Mouse (Mus musculus) stomach, postnatal 0 days (tissue): ENCODE data around the gene Nmt1. TPM values are rescaled to one million over a fixed set of nuclear protein-coding genes. Genes with fewer than 3 reads are reported as not detected.

Experiments
- ATAC-seq: fragments of 200-750 bp; cut with Nextera tagmentation; 2 replicates; pipeline ENCODE4 v1.8.0; 2017; ENCODE audit not compliant: low FRiP score, low TSS enrichment
- DNase-seq: peaks from one replicate; pipeline ENCODE4 v3.0.0-alpha.2; 2016; ENCODE audit warnings: low spot score
- H3K27ac ChIP-seq: fragments of 300-500 bp; sonication (generic); replicated peaks from 2 replicates; pipeline ENCODE4 v1.5.1; 2014; ENCODE audit warnings: mild to moderate bottlenecking, control low read depth
- H3K27me3 ChIP-seq: fragments of 300-500 bp; sonication (generic); 2 replicates; pipeline ENCODE4 v1.6.1; 2014; ENCODE audit warnings: low read length; ENCODE audit not compliant: control insufficient read depth, insufficient read depth
- H3K36me3 ChIP-seq: fragments of 300-500 bp; sonication (generic); 2 replicates; pipeline ENCODE4 v1.6.1; 2014; ENCODE audit warnings: low read length, mixed read lengths; ENCODE audit not compliant: control insufficient read depth, insufficient read depth
- H3K4me1 ChIP-seq: fragments of 300-500 bp; sonication (generic); replicated peaks from 2 replicates; pipeline ENCODE4 v1.6.1; 2014; ENCODE audit warnings: antibody characterized with exemption; ENCODE audit not compliant: control insufficient read depth, insufficient read depth
- H3K4me2 ChIP-seq: fragments of 300-500 bp; sonication (generic); replicated peaks from 2 replicates; pipeline ENCODE4 v1.6.1; 2014; ENCODE audit warnings: low read depth, mild to moderate bottlenecking, control low read depth, moderate library complexity
- H3K4me3 ChIP-seq: fragments of 300-500 bp; sonication (generic); 2 replicates; pipeline ENCODE4 v1.5.1; 2014; ENCODE audit warnings: low read depth, low read length, control low read depth
- H3K9ac ChIP-seq: fragments of 300-500 bp; sonication (generic); 2 replicates; pipeline ENCODE4 v1.6.1; 2014; ENCODE audit warnings: mild to moderate bottlenecking, low read length, control low read depth, mixed read lengths
- H3K9me3 ChIP-seq: fragments of 300-500 bp; sonication (generic); 2 replicates; pipeline ENCODE4 v1.6.1; 2016; ENCODE audit warnings: low read length; ENCODE audit not compliant: control insufficient read depth
- CTCF ChIP-seq: IDR thresholded peaks from 2 replicates; pipeline ENCODE4 v1.5.1; 2016; ENCODE audit warnings: antibody characterized with exemption, low read depth, mild to moderate bottlenecking, moderate library complexity
- EP300 ChIP-seq: optimal IDR thresholded peaks from 2 replicates; pipeline ENCODE3; 2016; ENCODE audit warnings: antibody characterized with exemption
- WGBS: fragments of 180-500 bp; shearing (Covaris S2); extraction: QIAGEN DNeasy Blood & Tissue Kit; methylation state at CpG from one replicate; pipeline ENCODE4 v1.1.7; 2014; 5-methylcytosine and 5-hydroxymethylcytosine counted together
- polyA plus RNA-seq: library from polyadenylated mRNA; unstranded; fragments of >200 nt; fragmentation: Nextera tagmentation; extraction: Ambion mirVana; gene quantifications from 2 replicates; pipeline ENCODE4 v1.2.1, GENCODE M21; 2015

The Nmt1 gene
- 45.9 and 52.3 TPM in 2 replicates for polyA plus RNA-seq

DNA sequence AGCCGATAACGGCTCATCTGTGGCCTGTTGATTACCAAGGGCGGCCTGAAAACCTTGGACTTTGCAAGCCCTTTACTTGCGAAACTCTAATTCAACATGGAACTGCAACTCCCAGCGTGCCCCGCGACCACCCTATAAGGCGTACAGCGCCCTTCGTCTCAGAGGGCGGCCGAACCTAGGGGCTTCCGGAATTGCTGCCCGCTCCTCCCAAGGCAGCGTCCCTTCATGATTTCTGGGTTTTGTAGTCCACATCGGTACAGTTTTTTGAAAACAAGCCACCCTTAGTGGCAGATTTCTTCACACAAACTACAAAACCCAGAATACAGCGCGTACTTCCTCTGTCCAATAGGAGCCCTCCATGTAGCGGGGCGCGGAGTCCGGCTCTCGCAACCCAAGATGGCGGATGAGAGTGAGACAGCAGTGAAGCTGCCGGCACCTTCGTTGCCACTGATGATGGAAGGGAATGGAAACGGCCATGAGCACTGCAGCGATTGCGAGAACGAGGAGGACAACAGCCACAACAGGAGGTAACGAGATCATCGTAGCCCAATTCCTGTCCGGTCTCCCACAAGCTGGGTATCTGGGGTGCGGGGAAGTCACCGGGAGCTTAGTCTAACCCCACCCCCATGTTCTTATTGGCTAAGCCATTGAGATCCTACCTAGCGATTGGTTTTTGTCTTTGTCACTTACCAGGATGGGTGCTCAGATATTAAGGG is at the start of gene Nmt1, which contains the start of gene Dcakd:
Gene Nmt1 (plus strand): TSS at position 15 of the 716 bp plus-strand sequence.
Gene Dcakd (minus strand): TSS at position 158 of the 716 bp plus-strand sequence.
- DNase-seq (peak; percentile 94), ATAC-seq (peak; percentile 99)
- Histone ChIP-seq H3K27me3 (no peaks in the 10 kb centered on the region), H3K27ac (peak within 1 kb of the TSS; percentile 72), H3K4me3 (peak within 1 kb of the TSS; percentile 69), H3K9me3 (no peaks in the 10 kb centered on the region), H3K9ac (peak within 1 kb of the TSS; percentile 69), H3K4me1 (peaks cover 11% of the 10 kb centered on the region), H3K4me2 (peak within 1 kb of the TSS; percentile 67), H3K36me3 (no peaks in the 10 kb centered on the region)
- under 1% methylated on average over 36 of the region's 36 CpGs for WGBS
- peak; percentile 78 for TF ChIP-seq EP300
- TF ChIP-seq CTCF, result 0 out of 2 replicates have a peak, but pooled peaks have one; percentile 15

DNA sequence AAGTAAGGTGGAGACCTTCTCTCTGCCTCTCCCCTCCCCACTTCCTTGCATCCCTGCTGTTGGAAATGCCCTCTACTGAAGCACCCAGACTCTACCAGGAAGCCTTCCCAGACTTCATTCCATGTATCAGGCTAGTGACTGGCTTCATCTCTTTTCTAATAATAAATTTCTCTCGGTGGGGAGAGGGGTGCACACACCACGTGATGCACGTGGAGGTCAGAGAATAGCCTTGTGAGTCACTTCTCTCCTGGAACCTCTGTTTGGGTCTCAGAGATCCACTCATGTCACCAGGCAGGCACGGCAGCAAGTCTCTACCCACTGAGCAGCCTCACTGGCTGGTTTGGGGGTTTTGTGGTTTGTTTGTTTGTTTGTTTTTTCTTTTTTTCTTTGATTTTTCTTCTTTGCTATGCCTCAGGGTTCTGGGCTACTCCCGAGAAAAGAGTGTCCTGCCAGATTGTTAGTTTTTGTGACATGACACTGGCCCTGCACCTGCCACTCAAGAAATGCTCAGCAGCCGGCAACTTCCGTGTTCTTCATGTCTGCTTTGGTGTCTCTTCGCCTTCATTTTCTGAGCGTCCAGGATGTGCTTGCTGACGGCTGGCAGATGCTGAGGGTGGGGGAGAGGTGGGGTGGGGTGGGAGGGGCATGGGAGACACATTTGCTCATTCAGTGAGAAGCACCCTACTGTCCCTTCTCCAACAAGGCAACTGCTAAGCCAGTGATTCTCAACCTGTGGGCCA is 46.7 kb upstream of the Nmt1 start:
- Histone ChIP-seq H3K27ac (no peak overlapping the region), H3K9me3 (no peaks in the 10 kb centered on the region), H3K4me3 (no peak overlapping the region), H3K9ac (no peak overlapping the region), H3K27me3 (no peaks in the 10 kb centered on the region), H3K4me2 (no peak overlapping the region), H3K4me1 (0 out of 2 replicates have a peak, but pooled peaks cover 2% of the 10 kb centered on the region), H3K36me3 (no peaks in the 10 kb centered on the region)
- TF ChIP-seq EP300 (no peak), CTCF (no peak)
- WGBS, result 50% methylated on average over 10 of the region's 10 CpGs
- ATAC-seq (no peak), DNase-seq (no peak)

DNA sequence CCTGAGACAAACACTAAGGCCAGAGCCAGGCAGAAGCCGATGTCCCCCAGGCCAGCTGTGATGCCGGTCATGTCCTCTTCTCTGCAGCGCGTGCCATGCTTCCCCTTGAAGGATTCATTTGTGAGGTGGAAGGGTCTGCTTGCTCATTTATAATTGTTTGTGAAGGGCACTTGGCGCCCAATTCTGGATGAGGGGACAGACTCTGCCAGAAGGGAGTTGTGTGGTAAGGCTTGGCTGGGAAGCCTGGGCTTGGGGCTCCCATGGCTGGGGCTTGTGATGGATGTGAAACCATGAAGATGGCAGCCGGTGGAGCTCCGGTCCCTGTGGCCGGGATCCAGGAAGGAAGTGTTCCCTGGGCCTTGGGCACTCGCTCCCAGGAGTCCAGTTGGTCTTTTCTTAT is 43.9 kb upstream of the Nmt1 start:
- H3K4me2 ChIP-seq, result no peak overlapping the region
- no peak overlapping the region for H3K4me3 ChIP-seq
- TF ChIP-seq CTCF, result no peak
- no peak for TF ChIP-seq EP300
- H3K27me3 ChIP-seq, result no peaks in the 10 kb centered on the region
- H3K4me1 ChIP-seq, result no peaks in the 10 kb centered on the region
- H3K9me3 ChIP-seq, result no peaks in the 10 kb centered on the region
- ATAC-seq (no peak), DNase-seq (no peak)
- no peaks in the 10 kb centered on the region for H3K36me3 ChIP-seq
- 89% methylated on average over 9 of the region's 9 CpGs for WGBS
- H3K27ac ChIP-seq, result no peak overlapping the region
- H3K9ac ChIP-seq, result no peak overlapping the region

DNA sequence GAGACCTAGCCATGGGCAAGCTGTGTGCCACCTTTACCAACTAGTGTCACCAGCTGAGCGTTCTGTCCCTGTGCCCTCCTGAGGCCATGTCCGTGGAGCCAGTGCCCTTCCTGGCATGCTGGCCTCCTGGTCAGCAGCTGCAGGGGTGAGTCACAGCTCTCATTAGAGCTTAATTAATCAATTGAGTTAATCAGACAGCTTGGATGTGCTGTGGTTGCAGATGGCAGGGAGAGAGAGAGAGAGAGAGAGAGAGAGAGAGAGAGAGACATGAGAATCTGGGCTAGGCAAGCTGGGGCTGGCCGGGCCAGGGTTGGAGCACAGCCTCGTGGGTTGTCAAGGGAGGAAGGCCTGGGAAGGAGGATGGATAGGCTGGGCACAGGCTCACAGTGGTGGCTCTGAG is 43.4 kb upstream of the Nmt1 start:
- no peak overlapping the region for H3K9ac ChIP-seq
- H3K36me3 ChIP-seq, result no peaks in the 10 kb centered on the region
- ATAC-seq (no peak), DNase-seq (no peak)
- no peak overlapping the region for H3K27ac ChIP-seq
- no peaks in the 10 kb centered on the region for H3K9me3 ChIP-seq
- no peak overlapping the region for H3K4me2 ChIP-seq
- TF ChIP-seq CTCF, result no peak
- TF ChIP-seq EP300, result no peak
- no peak overlapping the region for H3K4me3 ChIP-seq
- H3K4me1 ChIP-seq, result no peaks in the 10 kb centered on the region
- WGBS, result 49% methylated on average over 4 of the region's 4 CpGs
- H3K27me3 ChIP-seq, result no peaks in the 10 kb centered on the region

DNA sequence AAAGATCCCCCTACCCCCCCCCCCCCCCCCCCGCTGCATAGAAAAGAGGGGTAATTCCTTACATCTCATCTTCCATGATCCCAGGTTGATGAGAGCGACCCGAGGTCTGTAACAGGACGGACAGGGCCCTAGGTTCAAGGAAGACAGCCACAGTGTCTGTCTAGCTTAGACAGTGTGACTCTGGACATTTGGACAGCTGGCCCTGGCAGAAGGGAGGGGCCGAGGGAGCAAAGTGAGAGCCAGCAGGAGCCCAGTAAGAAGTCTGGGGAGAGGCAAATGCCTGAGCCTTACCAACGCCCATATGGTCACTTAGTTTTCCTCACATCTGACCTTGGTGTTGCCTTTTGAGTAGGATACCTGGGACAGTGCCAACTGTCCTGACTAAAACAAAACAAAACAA is 42.8 kb upstream of the Nmt1 start:
- Histone ChIP-seq H3K4me2 (no peak overlapping the region), H3K4me1 (no peaks in the 10 kb centered on the region), H3K27me3 (no peaks in the 10 kb centered on the region), H3K9me3 (no peaks in the 10 kb centered on the region), H3K4me3 (no peak overlapping the region), H3K27ac (no peak overlapping the region), H3K36me3 (no peaks in the 10 kb centered on the region), H3K9ac (no peak overlapping the region)
- 56% methylated on average over 5 of the region's 6 CpGs for WGBS
- DNase-seq (no peak), ATAC-seq (peak; percentile 10; the same call in 1 of the 2 replicates)
- TF ChIP-seq CTCF, result no peak
- TF ChIP-seq EP300, result no peak
